Mouse (Mus musculus) kidney, postnatal 0 days (tissue): ENCODE results near the gene Cryga. TPM values are rescaled to one million over a fixed set of nuclear protein-coding genes. Genes with fewer than 3 reads are reported as not detected.
A peak's percentile ranks its signal among the peaks of the same experiment; 100 is the strongest.
"Not testable (repeated sequence)": the region's sequence is repeated elsewhere in the genome, so short reads cannot be mapped to it uniquely, and the experiment has no call there.

Source experiments
- ATAC-seq: fragments of 200-750 bp; cut with Nextera tagmentation; replicated peaks from 2 replicates; pipeline ENCODE4 v1.8.0; 2017; ENCODE audit warnings: low read depth, moderate number of reproducible peaks, moderate TSS enrichment, moderate library complexity; ENCODE audit not compliant: low FRiP score
- DNase-seq: peaks from one replicate; pipeline ENCODE4 v3.0.0-alpha.2; 2016; ENCODE audit warnings: low spot score
- H3K27ac ChIP-seq: fragments of 300-500 bp; sonication (generic); 2 replicates; pipeline ENCODE4 v1.5.1; 2014; ENCODE audit warnings: mild to moderate bottlenecking
- H3K27me3 ChIP-seq: fragments of 300-500 bp; sonication (generic); 2 replicates; pipeline ENCODE4 v1.6.1; 2014; ENCODE audit warnings: low read length, mixed read lengths; ENCODE audit not compliant: insufficient read depth
- H3K36me3 ChIP-seq: fragments of 300-500 bp; sonication (generic); 2 replicates; pipeline ENCODE4 v1.6.1; 2014; ENCODE audit warnings: low read length, mixed read lengths; ENCODE audit not compliant: insufficient read depth
- H3K4me1 ChIP-seq: fragments of 300-500 bp; sonication (generic); replicated peaks from 2 replicates; pipeline ENCODE4 v1.6.1; 2014; ENCODE audit warnings: antibody characterized with exemption, low read length, mixed read lengths; ENCODE audit not compliant: insufficient read depth
- H3K4me2 ChIP-seq: fragments of 300-500 bp; sonication (generic); 2 replicates; pipeline ENCODE4 v1.6.1; 2014; ENCODE audit warnings: mild to moderate bottlenecking, low read length, moderate library complexity, mixed read lengths
- H3K4me3 ChIP-seq: fragments of 300-500 bp; sonication (generic); replicated peaks from 2 replicates; pipeline ENCODE4 v1.5.1; 2014; ENCODE audit warnings: low read depth, low read length
- H3K9ac ChIP-seq: fragments of 300-500 bp; sonication (generic); 2 replicates; pipeline ENCODE4 v1.6.1; 2014; ENCODE audit warnings: low read depth, low read length
- H3K9me3 ChIP-seq: fragments of 300-500 bp; sonication (generic); replicated peaks from 2 replicates; pipeline ENCODE4 v1.6.1; 2016; ENCODE audit warnings: low read length, inconsistent platforms, mixed read lengths
- CTCF ChIP-seq: IDR thresholded peaks from 2 replicates; pipeline ENCODE4 v1.5.1; 2016; ENCODE audit warnings: antibody characterized with exemption, low read depth, mild to moderate bottlenecking, moderate library complexity
- WGBS: fragments of 180-500 bp; shearing (Covaris S2); extraction: QIAGEN DNeasy Blood & Tissue Kit; methylation state at CpG from one replicate; pipeline ENCODE4 v1.1.7; 2014; 5-methylcytosine and 5-hydroxymethylcytosine counted together
- polyA plus RNA-seq: library from polyadenylated mRNA; unstranded; fragments of >200 nt; fragmentation: Nextera tagmentation; extraction: Ambion mirVana; gene quantifications from 2 replicates; pipeline ENCODE4 v1.2.1, GENCODE M21; 2015

Gene Cryga
- polyA plus RNA-seq, 1 experiment from 2014 or later: not detected

- ATAC-seq: no peak
- WGBS: 15% methylated on average over 5 of the region's 5 CpGs
Observed at GRCm38 (mm10) chr1:65075607-65076006, 27.6 kb downstream of the Cryga start.

GRCm38 (mm10) chr1:65073589-65073988, 29.6 kb downstream of the Cryga start, which contains the start of gene Crygc:
Gene Crygc, minus strand, starts transcription at chr1:65073689.
- no peaks in the 10 kb centered on the region for H3K36me3 ChIP-seq
- no peak for TF ChIP-seq CTCF
- H3K27ac ChIP-seq: no peak within 1 kb of the TSS
- no peaks in the 10 kb centered on the region for H3K9me3 ChIP-seq
- H3K9ac ChIP-seq: no peak within 1 kb of the TSS
- ATAC-seq (no peak), DNase-seq (no peak)
- H3K4me1 ChIP-seq: no peaks in the 10 kb centered on the region
- no peak within 1 kb of the TSS for H3K4me3 ChIP-seq
- no peak within 1 kb of the TSS for H3K4me2 ChIP-seq
- whole genome bisulfite sequencing: 78% methylated on average over 6 of the region's 6 CpGs
- no peaks in the 10 kb centered on the region for H3K27me3 ChIP-seq

More at GRCm38 (mm10) chr1:65075607-65076006, 27.6 kb downstream of the Cryga start:
- H3K4me1 ChIP-seq: no peaks in the 10 kb centered on the region
- TF ChIP-seq CTCF: peak; percentile 64
- H3K4me3 ChIP-seq: no peak overlapping the region
- H3K4me2 ChIP-seq: no peak overlapping the region
- no peak overlapping the region for H3K27ac ChIP-seq
- no peak overlapping the region for H3K9ac ChIP-seq
- no peaks in the 10 kb centered on the region for H3K27me3 ChIP-seq
- no peaks in the 10 kb centered on the region for H3K36me3 ChIP-seq
- no peaks in the 10 kb centered on the region for H3K9me3 ChIP-seq
- DNase-seq: peak; percentile 73

GRCm38 (mm10) chr1:65067842-65068241, 35.3 kb downstream of the Cryga start:
- ATAC-seq (no peak), DNase-seq (no peak)
- no peaks in the 10 kb centered on the region for H3K4me1 ChIP-seq
- H3K36me3 ChIP-seq: no peaks in the 10 kb centered on the region
- H3K27ac ChIP-seq: no peak overlapping the region
- no peaks in the 10 kb centered on the region for H3K27me3 ChIP-seq
- H3K9ac ChIP-seq: no peak overlapping the region
- TF ChIP-seq CTCF: no peak
- H3K4me2 ChIP-seq: no peak overlapping the region
- no peaks in the 10 kb centered on the region for H3K9me3 ChIP-seq
- no peak overlapping the region for H3K4me3 ChIP-seq

GRCm38 (mm10) chr1:65064201-65064600, 39.0 kb downstream of the Cryga start:
- no peak for TF ChIP-seq CTCF
- DNase-seq (peak; percentile 1), ATAC-seq (no peak)
- 50% methylated on average over 15 of the region's 15 CpGs for WGBS
- H3K9ac ChIP-seq: no peak overlapping the region
- H3K4me1 ChIP-seq: no peaks in the 10 kb centered on the region
- no peaks in the 10 kb centered on the region for H3K36me3 ChIP-seq
- H3K4me3 ChIP-seq: no peak overlapping the region
- no peak overlapping the region for H3K4me2 ChIP-seq
- no peaks in the 10 kb centered on the region for H3K27me3 ChIP-seq
- H3K27ac ChIP-seq: no peak overlapping the region
- no peaks in the 10 kb centered on the region for H3K9me3 ChIP-seq

- Histone ChIP-seq H3K9me3 (no peaks in the 10 kb centered on the region), H3K4me1 (no peaks in the 10 kb centered on the region), H3K9ac (no peak within 1 kb of the TSS), H3K36me3 (no peaks in the 10 kb centered on the region), H3K27ac (no peak within 1 kb of the TSS), H3K4me2 (no peak within 1 kb of the TSS), H3K4me3 (no peak within 1 kb of the TSS), H3K27me3 (no peaks in the 10 kb centered on the region)
- no peak for TF ChIP-seq CTCF
- ATAC-seq: no peak
- WGBS: 86% methylated on average over 8 of the region's 8 CpGs
- DNase-seq: no peak
Observed at GRCm38 (mm10) chr1:65063352-65063751, 39.8 kb downstream of the Cryga start, which contains the start of gene Crygd. Gene Crygd, minus strand, starts transcription at chr1:65063452.

- Histone ChIP-seq H3K4me3 (no peak overlapping the region), H3K4me2 (no peak overlapping the region), H3K36me3 (no peaks in the 10 kb centered on the region), H3K9me3 (no peaks in the 10 kb centered on the region), H3K27me3 (no peaks in the 10 kb centered on the region), H3K4me1 (no peaks in the 10 kb centered on the region), H3K27ac (no peak overlapping the region), H3K9ac (no peak overlapping the region)
- 24% methylated on average over 2 of the region's 2 CpGs for WGBS
- TF ChIP-seq CTCF: no peak
- DNase-seq: no peak
- no peak for ATAC-seq
Observed at GRCm38 (mm10) chr1:65052140-65052539, 51.0 kb downstream of the Cryga start.

GRCm38 (mm10) chr1:65051696-65052095, 51.5 kb downstream of the Cryga start:
- Histone ChIP-seq H3K27ac (no peak overlapping the region), H3K4me2 (no peak overlapping the region), H3K4me3 (no peak overlapping the region), H3K27me3 (no peaks in the 10 kb centered on the region), H3K9ac (no peak overlapping the region), H3K9me3 (no peaks in the 10 kb centered on the region), H3K4me1 (no peaks in the 10 kb centered on the region), H3K36me3 (no peaks in the 10 kb centered on the region)
- DNase-seq (no peak), ATAC-seq (no peak)
- no peak for TF ChIP-seq CTCF
- 66% methylated on average over 7 of the region's 7 CpGs for WGBS

DNA sequence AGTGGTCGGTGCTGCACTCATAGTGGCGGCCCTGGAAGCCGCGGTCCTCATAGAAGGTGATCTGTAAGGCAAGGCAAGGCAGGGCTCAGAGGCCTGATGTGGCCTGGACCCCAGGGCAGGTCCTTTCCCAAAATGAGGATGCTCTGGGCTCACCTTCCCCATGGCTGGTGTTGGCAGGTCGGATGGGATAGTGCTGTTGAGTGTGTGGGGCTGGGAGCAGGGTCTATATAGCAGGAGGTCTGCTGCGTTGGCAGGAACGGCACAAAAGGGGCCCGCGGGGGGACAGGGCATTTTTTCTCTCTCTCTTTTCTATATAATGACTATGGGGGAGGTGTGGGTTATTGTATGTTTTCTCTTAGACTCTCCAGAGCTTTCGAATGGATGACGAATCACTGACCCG, 52.2 kb downstream of the Cryga start, which contains the start of gene Cryge:
Gene Cryge, minus strand, starts transcription at position 198 of the 400 bp plus-strand sequence.
- not testable (repeated sequence) for H3K27ac ChIP-seq, H3K9me3 ChIP-seq, H3K4me3 ChIP-seq, ATAC-seq, H3K9ac ChIP-seq, H3K4me1 ChIP-seq, H3K4me2 ChIP-seq, DNase-seq, H3K36me3 ChIP-seq, H3K27me3 ChIP-seq
- WGBS: 59% methylated on average over 10 of the region's 12 CpGs
